24 mouse cellular contexts compared by ENCODE assay signal in the genomic region with DNA sequence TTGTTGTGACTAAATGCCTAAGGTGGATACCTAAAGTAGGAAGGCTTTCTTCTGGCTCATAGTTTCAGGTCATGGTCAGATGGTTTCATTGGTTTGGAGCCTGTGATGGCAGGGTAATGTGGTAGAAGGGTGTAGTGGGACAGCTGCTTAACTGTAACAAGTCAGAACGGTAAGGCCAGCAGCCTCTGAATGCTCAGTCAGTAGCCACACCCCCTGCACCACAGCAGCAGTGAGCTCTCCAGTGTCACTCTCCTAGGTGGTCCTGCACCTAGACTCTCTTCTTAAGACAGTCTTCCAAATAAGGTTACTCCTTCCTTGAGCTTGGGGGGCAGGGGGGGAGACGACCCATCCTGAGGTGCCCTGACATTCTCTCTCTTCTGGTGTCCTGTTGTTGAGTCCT. TPM values are rescaled to one million over a fixed set of nuclear protein-coding genes. Genes with fewer than 3 reads are reported as not detected.
DNase-seq lines count a peak whose midpoint lies in the region; ATAC-seq and TF ChIP-seq lines count a peak whose summit lies in the region.
"Had no signal": no experiment of that assay in that cellular context is flagged by ENCODE, and none has a peak within 500 bp of the region (broad histone marks: within the 10 kb centered on the region; RNA-seq: fewer than 3 reads in every experiment).

No protein-coding gene starts in this region.

- H3K36me3 ChIP-seq in heart, adult 2 months (ENCODE audit: control insufficient read depth, insufficient read depth, low read length) = no peaks in the 10 kb centered on the region; the same call in 1 of the 2 replicates
- H3K36me3 ChIP-seq in kidney, embryonic 15.5 days = peaks cover 11% of the 10 kb centered on the region
- peaks cover 8% of the 10 kb centered on the region; the same call in 1 of the 2 replicates for H3K36me3 ChIP-seq in kidney, embryonic 14.5 days (ENCODE audit: control insufficient read depth, insufficient read depth, low read length)

- peaks cover 4% of the 10 kb centered on the region; the same call in 1 of the 2 replicates for H3K4me1 ChIP-seq in heart, adult 2 months (ENCODE audit: control insufficient read depth, insufficient read depth, low read length)
- peaks cover 14% of the 10 kb centered on the region; the same call in 1 of the 2 replicates for H3K4me1 ChIP-seq in kidney, embryonic 15.5 days
- no peaks in the 10 kb centered on the region for H3K4me1 ChIP-seq in kidney, embryonic 14.5 days (ENCODE audit: control insufficient read depth, insufficient read depth, low read length)
- H3K4me1 ChIP-seq: hindbrain, embryonic 15.5 days had no signal

- 0 out of 2 replicates have a peak, but pooled peaks have one; percentile 46 for ATAC-seq in kidney, embryonic 15.5 days (replicated peaks; ENCODE audit: low FRiP score)
- ATAC-seq in kidney, embryonic 14.5 days (ENCODE audit: low FRiP score, low TSS enrichment) = no peak
- ATAC-seq in erythroblast, adult 5-6 weeks (replicated peaks; ENCODE audit: low FRiP score, poor library complexity, severe bottlenecking) = no peak
- ATAC-seq: forebrain, embryonic 15.5 days; intestine, postnatal 0 days had no signal

- no peaks in the 10 kb centered on the region for H3K9me3 ChIP-seq in kidney, embryonic 15.5 days (replicated peaks)
- H3K9me3 ChIP-seq in kidney, embryonic 14.5 days (ENCODE audit: control insufficient read depth, low read length) = no peaks in the 10 kb centered on the region
- H3K9me3 ChIP-seq: embryonic facial prominence, embryonic 13.5 days; forebrain, embryonic 15.5 days; hindbrain, embryonic 15.5 days had no signal

- H3K4me3 ChIP-seq in heart, adult 2 months = no peak overlapping the region
- no peak overlapping the region for H3K4me3 ChIP-seq in kidney, embryonic 15.5 days (replicated peaks)
- no peak overlapping the region for H3K4me3 ChIP-seq in kidney, embryonic 14.5 days (ENCODE audit: low read length)
- H3K4me3 ChIP-seq: embryonic facial prominence, embryonic 13.5 days; forebrain, embryonic 15.5 days; hindbrain, embryonic 15.5 days had no signal

- no peaks in the 10 kb centered on the region; the same call in 1 of the 2 replicates for H3K79me2 ChIP-seq in heart, adult 2 months (replicated peaks; ENCODE audit: control insufficient read depth, insufficient read depth, low read length)

- WGBS in heart, adult 2 months = 51% methylated on average over 2 of the region's 2 CpGs
- WGBS in kidney, embryonic 15.5 days = 28% methylated on average over 2 of the region's 2 CpGs
- 29% methylated on average over 2 of the region's 2 CpGs for WGBS in kidney, embryonic 14.5 days

- intact Hi-C loops in heart, adult 2 months (cut with DNase I) = no loop called here

- TF ChIP-seq POLR2A in heart, adult 2 months (IDR thresholded peaks at IDR 0.05; ENCODE audit: insufficient read depth, low read depth, low read length) = no peak

- H3K27ac ChIP-seq in heart, adult 2 months = no peak overlapping the region
- H3K27ac ChIP-seq in kidney, embryonic 15.5 days = no peak overlapping the region
- no peak overlapping the region for H3K27ac ChIP-seq in kidney, embryonic 14.5 days (ENCODE audit: low read depth, low read length)
- H3K27ac ChIP-seq: embryonic facial prominence, embryonic 13.5 days; forebrain, embryonic 15.5 days; hindbrain, embryonic 15.5 days had no signal

- H3K27me3 ChIP-seq in heart, adult 2 months (ENCODE audit: control insufficient read depth, insufficient read depth, low read length) = no peaks in the 10 kb centered on the region
- H3K27me3 ChIP-seq in kidney, embryonic 15.5 days = no peaks in the 10 kb centered on the region
- H3K27me3 ChIP-seq in kidney, embryonic 14.5 days (ENCODE audit: control insufficient read depth, insufficient read depth, low read length) = no peaks in the 10 kb centered on the region
- H3K27me3 ChIP-seq: embryonic facial prominence, embryonic 13.5 days; forebrain, embryonic 15.5 days; hindbrain, embryonic 15.5 days had no signal

- no peak overlapping the region for H3K9ac ChIP-seq in heart, adult 2 months (ENCODE audit: low read depth, low read length)
- H3K9ac ChIP-seq in kidney, embryonic 15.5 days = no peak overlapping the region
- H3K9ac ChIP-seq in kidney, embryonic 14.5 days (ENCODE audit: low read depth, low read length) = no peak overlapping the region
- H3K9ac ChIP-seq: embryonic facial prominence, embryonic 13.5 days; forebrain, embryonic 15.5 days; hindbrain, embryonic 15.5 days had no signal

- TF ChIP-seq EP300 in heart, adult 2 months (IDR thresholded peaks at IDR 0.05; ENCODE audit: insufficient read depth, low read depth, low read length) = no peak

- no peak for TF ChIP-seq CTCF in heart, adult 2 months (IDR thresholded peaks at IDR 0.05)

- peak; percentile 30 for DNase-seq in heart, adult 11 months
- no peak for DNase-seq in heart, adult 2 months
- DNase-seq in A20 (ENCODE audit: low read depth, low spot score) = peak; percentile 16
- peak; percentile 28 for DNase-seq in ZHBTc4 (ENCODE audit: low read depth, low spot score)
- no peak for DNase-seq in kidney, adult 11 months
- DNase-seq: adrenal gland, postnatal 14 days; B cell, adult 2 months; cerebellum, adult 2 months; cerebellum, postnatal 10 days; embryo, embryonic 11 days; gastrocnemius, postnatal 36 days; heart, adult 18-20 months; heart, postnatal 36 days had no signal

- H3K4me2 ChIP-seq in kidney, embryonic 15.5 days = no peak overlapping the region
- H3K4me2 ChIP-seq in kidney, embryonic 14.5 days (replicated peaks; ENCODE audit: low read depth, low read length) = no peak overlapping the region
- H3K4me2 ChIP-seq: embryonic facial prominence, embryonic 13.5 days; forebrain, embryonic 15.5 days; hindbrain, embryonic 15.5 days had no signal

RNA-seq across cellular contexts. Expression of a gene that starts 39.1 kb away (rescaled TPM):
- total RNA-seq in heart, adult 2 months (2021) = 100 to 1,000 TPM; 111 to 123 TPM
- 11.9 and 41.9 TPM in 2 replicates for polyA plus RNA-seq in heart, adult 2 months (2012; rRNA removed)
- polyA plus RNA-seq in kidney, embryonic 15.5 days (2015; fragmentation: Nextera tagmentation; extraction: Ambion mirVana) = 235 and 273 TPM in 2 replicates
- 255 and 371 TPM in 2 replicates for polyA plus RNA-seq in kidney, embryonic 14.5 days (2014; fragmentation: Nextera tagmentation; extraction: Ambion mirVana)
- 39.3 and 71.9 TPM in 2 replicates for total RNA-seq in erythroblast, adult 5-6 weeks (2015; ENCODE audit: low replicate concordance)
- 42.2 and 47.5 TPM in 2 replicates for total RNA-seq in erythroblast, adult 5-6 weeks (2017; ENCODE audit: low replicate concordance)

RNA-seq across cellular contexts. Expression of a gene that starts 47.6 kb away (rescaled TPM):
- total RNA-seq in heart, adult 2 months (2021) = not detected
- not detected in 2 replicates for polyA plus RNA-seq in heart, adult 2 months (2012; rRNA removed)
- polyA plus RNA-seq in kidney, embryonic 15.5 days (2015; fragmentation: Nextera tagmentation; extraction: Ambion mirVana) = not detected in 2 replicates
- not detected in 2 replicates for polyA plus RNA-seq in kidney, embryonic 14.5 days (2014; fragmentation: Nextera tagmentation; extraction: Ambion mirVana)
- total RNA-seq in erythroblast, adult 5-6 weeks (2015; ENCODE audit: low replicate concordance) = not detected in 2 replicates
- not detected in 2 replicates for total RNA-seq in erythroblast, adult 5-6 weeks (2017; ENCODE audit: low replicate concordance)
- total RNA-seq: adrenal gland, postnatal 14 days; G1E; gastrocnemius, adult 8-10 months; gastrocnemius, postnatal 36 days; heart, adult 18-20 months; heart, postnatal 36 days had no signal
- polyA plus RNA-seq: CD4-positive, CD25-positive, alpha-beta regulatory T cell, adult 4 months; embryonic facial prominence, embryonic 13.5 days; heart, embryonic 16.5 days; intestine, postnatal 0 days had no signal

Comparison
In these comparisons a context has a peak if more than half of its experiments do, and no peak if none do; other contexts are left out.
1. DNase-seq: peak in heart, adult 11 months (single experiment), A20 (single experiment) and ZHBTc4 (single experiment); none in heart, adult 2 months (0 of 2) and kidney, adult 11 months (single experiment).